Mouse (Mus musculus): ENCODE results near the gene Ccdc9b. TPM values are rescaled to one million over a fixed set of nuclear protein-coding genes. Genes with fewer than 3 reads are reported as not detected.

Ccdc9b gene
- polyA plus RNA-seq (2015; fragmentation: Nextera tagmentation; extraction: Ambion mirVana): 3.1 and 3.4 TPM in 2 replicates

DNA sequence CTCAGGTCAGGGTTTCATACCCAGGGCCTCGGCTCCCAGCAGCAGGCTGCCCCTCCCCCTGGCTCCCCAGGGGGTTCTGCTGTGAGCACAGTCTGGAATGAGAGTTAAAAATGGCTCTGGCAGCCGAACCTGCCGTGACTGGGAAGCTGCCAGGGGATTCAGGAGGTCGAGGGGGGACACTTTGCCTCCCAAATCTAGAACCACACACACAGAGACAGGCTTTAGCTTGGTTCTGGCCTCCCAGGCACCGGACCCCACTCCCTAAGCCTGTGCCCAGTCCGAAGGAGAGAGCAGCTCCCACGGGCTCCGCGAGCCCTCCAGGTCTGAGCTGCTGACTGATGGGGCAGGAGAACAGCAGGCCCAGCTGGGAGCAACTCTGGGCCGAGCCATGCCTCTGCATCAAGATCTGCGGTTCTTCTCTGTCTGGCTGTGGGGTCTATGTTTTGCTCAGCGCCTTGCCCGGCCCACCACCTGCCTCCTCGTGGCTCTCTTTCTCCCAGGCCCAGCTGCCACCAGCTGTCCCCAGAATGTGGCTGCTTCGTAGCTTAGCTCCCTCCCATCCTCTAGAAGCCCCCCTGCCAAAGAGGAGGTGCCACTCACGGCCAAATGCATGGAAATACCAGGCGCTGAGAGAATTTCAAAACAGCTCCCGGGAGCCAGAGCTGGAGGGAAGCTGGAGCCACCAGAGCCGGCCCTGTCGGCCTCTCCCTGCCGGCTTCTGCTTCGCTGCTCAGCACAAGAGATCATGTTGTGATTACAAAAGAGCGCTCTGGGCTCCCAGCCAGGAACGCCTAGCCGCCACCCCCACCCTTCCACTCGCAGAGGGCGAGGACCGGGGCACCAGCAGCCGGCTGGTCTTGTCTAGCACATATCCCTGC is at the start of gene Ccdc9b:
Gene Ccdc9b, minus strand, starts transcription at position 756 of the 878 bp plus-strand sequence.
- peak; percentile 49 for ATAC-seq (ENCODE audit: insufficient number of reproducible peaks, low FRiP score, low TSS enrichment, low read depth)
- Histone ChIP-seq H3K4me2 (peak within 1 kb of the TSS; percentile 38), H3K9me3 (no peaks in the 10 kb centered on the region), H3K4me1 (peaks cover 46% of the 10 kb centered on the region), H3K4me3 (peak within 1 kb of the TSS; percentile 23), H3K27ac (peak within 1 kb of the TSS; percentile 84), H3K27me3 (peaks cover 8% of the 10 kb centered on the region; the same call in 1 of the 2 replicates), H3K36me3 (no peaks in the 10 kb centered on the region), H3K9ac (0 out of 2 replicates have a peak within 1 kb of the TSS, but pooled peaks have one; percentile 18)
- WGBS: 9% methylated on average over 29 of the region's 29 CpGs

DNA sequence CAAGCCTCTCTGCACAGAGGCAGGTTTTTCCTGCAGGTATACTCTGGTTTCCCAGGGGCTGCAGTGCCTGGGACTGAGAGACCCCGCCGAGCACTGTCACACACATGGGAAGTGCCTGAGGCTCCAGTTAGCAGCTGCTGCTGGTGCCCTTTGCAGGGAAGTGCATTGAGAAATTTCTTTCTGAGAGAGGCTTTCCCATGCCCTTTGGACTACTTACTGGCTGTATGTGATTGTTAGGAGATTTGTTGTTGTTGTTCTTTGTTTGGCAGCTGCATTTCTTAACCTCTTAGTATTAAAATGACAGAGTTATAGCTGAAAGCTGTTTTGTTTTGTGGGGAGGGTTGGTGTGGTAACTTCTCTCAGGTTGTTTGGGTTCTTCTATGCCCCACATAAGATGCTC is 48.4 kb upstream of the Ccdc9b start:
- no peak overlapping the region for H3K4me3 ChIP-seq
- peaks cover 13% of the 10 kb centered on the region for H3K4me1 ChIP-seq
- no peak overlapping the region for H3K4me2 ChIP-seq
- 17% methylated on average over 2 of the region's 2 CpGs for WGBS
- H3K9me3 ChIP-seq: no peaks in the 10 kb centered on the region
- no peaks in the 10 kb centered on the region for H3K36me3 ChIP-seq
- no peak overlapping the region for H3K27ac ChIP-seq
- no peak overlapping the region for H3K9ac ChIP-seq
- ATAC-seq (ENCODE audit: insufficient number of reproducible peaks, low FRiP score, low TSS enrichment, low read depth): no peak
- no peaks in the 10 kb centered on the region for H3K27me3 ChIP-seq

DNA sequence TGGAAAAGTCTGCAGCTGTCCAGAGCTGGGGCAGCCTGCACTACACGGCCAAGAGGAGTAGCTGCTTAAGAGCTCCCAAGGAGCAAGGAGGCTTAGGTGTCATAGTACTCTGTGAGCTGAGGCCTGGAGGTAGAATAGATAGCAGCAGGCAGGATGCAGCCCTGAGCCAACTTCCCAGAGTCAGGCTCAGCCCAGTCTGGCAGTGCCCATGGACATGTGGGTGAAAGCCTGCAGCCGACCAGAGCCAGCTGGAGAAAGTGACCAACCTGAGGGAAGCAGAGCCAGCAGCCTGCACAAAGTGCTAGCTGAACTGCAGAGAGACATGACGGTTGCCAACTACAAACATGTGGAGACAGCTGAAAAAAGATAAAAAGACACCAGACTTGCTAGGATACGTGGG is 44.4 kb upstream of the Ccdc9b start:
- no peaks in the 10 kb centered on the region for H3K9me3 ChIP-seq

DNA sequence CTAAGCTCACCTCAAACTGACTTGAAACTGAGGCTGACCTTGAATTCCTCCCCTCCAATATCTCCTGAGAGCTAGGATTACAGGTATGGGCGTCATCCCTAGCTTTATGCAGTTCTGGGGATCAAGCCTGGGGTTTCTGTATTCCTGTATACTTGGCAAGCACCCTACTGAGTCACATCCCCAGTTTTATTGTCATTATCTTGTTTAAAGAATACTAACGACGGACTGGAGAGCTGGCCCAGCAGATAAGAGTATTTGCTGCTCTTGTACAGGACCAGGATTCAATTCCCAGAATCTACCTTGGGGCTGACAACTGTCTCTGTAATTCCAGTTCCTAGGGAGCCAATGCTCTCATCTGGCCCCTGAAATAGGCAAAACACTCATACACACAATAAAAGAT is 43.3 kb upstream of the Ccdc9b start:
- no peaks in the 10 kb centered on the region for H3K36me3 ChIP-seq
- H3K9me3 ChIP-seq: no peaks in the 10 kb centered on the region
- H3K4me3 ChIP-seq: no peak overlapping the region
- 35% methylated on average over 3 of the region's 3 CpGs for WGBS
- H3K9ac ChIP-seq: no peak overlapping the region
- no peak overlapping the region for H3K27ac ChIP-seq
- H3K4me1 ChIP-seq: no peaks in the 10 kb centered on the region
- ATAC-seq (ENCODE audit: insufficient number of reproducible peaks, low FRiP score, low TSS enrichment, low read depth): no peak
- H3K27me3 ChIP-seq: no peaks in the 10 kb centered on the region
- H3K4me2 ChIP-seq: no peak overlapping the region

More for the DNA sequence above, 44.4 kb upstream of the Ccdc9b start:
- no peaks in the 10 kb centered on the region for H3K36me3 ChIP-seq
- no peak overlapping the region for H3K27ac ChIP-seq
- H3K9ac ChIP-seq: no peak overlapping the region
- no peak overlapping the region for H3K4me3 ChIP-seq
- H3K4me1 ChIP-seq: no peaks in the 10 kb centered on the region
- H3K4me2 ChIP-seq: no peak overlapping the region
- no peak for ATAC-seq (ENCODE audit: insufficient number of reproducible peaks, low FRiP score, low TSS enrichment, low read depth)
- WGBS: 65% methylated on average over 4 of the region's 4 CpGs
- H3K27me3 ChIP-seq: no peaks in the 10 kb centered on the region

DNA sequence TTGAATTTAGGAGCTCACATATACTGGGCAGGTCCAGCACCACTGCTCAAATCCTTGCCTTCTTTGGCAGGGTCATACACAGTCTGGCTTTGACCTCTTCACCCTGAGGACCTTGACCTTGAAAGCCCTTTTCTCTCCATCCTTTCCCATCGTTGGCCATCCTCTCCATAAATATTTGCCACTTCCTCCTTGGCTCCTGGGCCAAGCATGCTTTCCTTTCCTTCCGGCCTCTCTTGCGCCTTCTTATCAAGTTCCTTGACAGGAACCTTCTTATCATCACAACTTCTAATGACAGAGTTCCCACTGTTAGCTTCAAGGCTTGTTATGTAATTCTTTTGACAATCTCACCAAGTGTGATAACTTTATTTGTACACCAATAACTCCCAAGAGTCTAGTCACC is 42.7 kb upstream of the Ccdc9b start:
- Histone ChIP-seq H3K4me2 (no peak overlapping the region), H3K27me3 (no peaks in the 10 kb centered on the region), H3K9ac (no peak overlapping the region), H3K27ac (no peak overlapping the region), H3K4me3 (no peak overlapping the region), H3K4me1 (no peaks in the 10 kb centered on the region), H3K36me3 (no peaks in the 10 kb centered on the region), H3K9me3 (no peaks in the 10 kb centered on the region)
- ATAC-seq (ENCODE audit: insufficient number of reproducible peaks, low FRiP score, low TSS enrichment, low read depth): no peak
- WGBS: 65% methylated on average over 3 of the region's 3 CpGs

DNA sequence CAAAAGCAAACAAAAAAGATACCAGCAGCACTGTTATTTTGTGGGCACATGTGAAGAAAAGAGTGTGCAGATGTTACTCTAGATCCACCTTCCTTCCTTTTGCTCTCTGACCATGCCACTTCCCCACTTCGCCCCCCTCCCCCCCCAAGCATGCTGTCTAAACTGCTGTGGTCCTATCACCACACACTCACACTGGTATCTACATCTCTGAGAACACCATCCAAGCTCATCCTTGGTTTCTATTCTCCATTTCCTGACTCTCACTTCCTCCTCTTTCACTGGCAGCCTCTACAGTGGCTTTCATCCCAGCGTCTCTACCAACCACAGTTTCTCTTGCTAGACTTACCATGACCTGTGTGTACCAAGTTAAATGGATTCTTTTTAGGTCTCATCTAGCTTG is 42.0 kb upstream of the Ccdc9b start:
- Histone ChIP-seq H3K4me3 (no peak overlapping the region), H3K36me3 (no peaks in the 10 kb centered on the region), H3K4me2 (no peak overlapping the region), H3K9ac (no peak overlapping the region), H3K4me1 (no peaks in the 10 kb centered on the region), H3K27ac (no peak overlapping the region), H3K27me3 (no peaks in the 10 kb centered on the region), H3K9me3 (no peaks in the 10 kb centered on the region)
- 77% methylated on average over 2 of the region's 2 CpGs for WGBS
- ATAC-seq (ENCODE audit: insufficient number of reproducible peaks, low FRiP score, low TSS enrichment, low read depth): no peak

DNA sequence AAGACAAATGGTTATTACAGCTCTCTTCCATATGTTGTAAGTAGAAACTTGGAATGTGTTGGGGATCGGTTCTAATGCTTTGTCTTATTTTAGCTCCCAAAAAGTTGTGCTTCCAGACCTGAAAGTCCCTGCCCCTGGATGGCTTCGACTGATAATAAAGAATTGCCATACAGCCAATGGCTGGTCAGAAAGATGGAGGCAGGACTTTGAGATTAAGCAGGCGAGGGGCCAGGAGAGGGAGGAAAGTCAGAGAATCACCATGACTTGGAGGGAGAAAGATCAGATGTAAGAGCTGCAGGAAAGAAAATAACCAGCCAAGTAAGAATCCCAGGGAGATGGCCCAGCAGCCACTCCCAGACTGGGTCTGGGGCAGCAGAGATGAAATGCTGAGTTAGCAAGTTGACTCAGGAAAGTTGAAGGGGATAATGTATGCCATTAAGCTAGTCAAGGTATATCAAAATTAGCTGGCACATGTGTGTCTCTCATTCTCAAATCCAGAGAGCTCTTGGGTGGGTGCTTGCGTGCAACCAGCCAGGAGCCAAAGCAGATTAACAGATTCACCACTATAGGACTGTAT is 40.2 kb upstream of the Ccdc9b start:
- Histone ChIP-seq H3K4me2 (no peak overlapping the region), H3K27ac (no peak overlapping the region), H3K4me3 (no peak overlapping the region), H3K4me1 (no peaks in the 10 kb centered on the region), H3K9me3 (no peaks in the 10 kb centered on the region), H3K27me3 (no peaks in the 10 kb centered on the region), H3K36me3 (no peaks in the 10 kb centered on the region), H3K9ac (no peak overlapping the region)
- WGBS: 69% methylated on average over 4 of the region's 4 CpGs
- ATAC-seq (ENCODE audit: insufficient number of reproducible peaks, low FRiP score, low TSS enrichment, low read depth): no peak

DNA sequence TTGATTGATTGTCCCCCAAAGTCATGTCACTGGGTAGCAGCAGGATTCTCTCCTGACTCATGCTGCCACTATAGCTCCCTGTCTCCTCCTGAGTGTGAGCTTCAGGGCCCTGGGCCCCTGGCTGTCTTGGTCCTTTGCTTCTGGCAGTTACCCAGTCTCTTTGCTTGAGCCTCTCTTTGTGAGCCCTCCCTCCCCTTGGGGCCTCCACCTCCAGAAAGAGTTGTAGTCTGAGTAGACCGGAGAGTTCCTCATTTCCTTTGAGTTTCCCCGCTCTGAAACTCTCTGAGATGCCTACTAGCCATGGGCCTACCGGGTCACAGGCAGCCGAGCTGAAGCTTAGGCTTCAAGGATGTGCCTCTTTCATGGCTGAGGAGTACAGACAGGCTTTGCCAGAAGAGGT is 31.2 kb upstream of the Ccdc9b start:
- no peak overlapping the region for H3K27ac ChIP-seq
- H3K36me3 ChIP-seq: no peaks in the 10 kb centered on the region
- H3K4me3 ChIP-seq: no peak overlapping the region
- no peak overlapping the region for H3K4me2 ChIP-seq
- H3K27me3 ChIP-seq: peaks cover 13% of the 10 kb centered on the region; the same call in 1 of the 2 replicates
- no peaks in the 10 kb centered on the region for H3K9me3 ChIP-seq
- H3K4me1 ChIP-seq: peaks cover 9% of the 10 kb centered on the region
- no peak overlapping the region for H3K9ac ChIP-seq
- ATAC-seq (ENCODE audit: insufficient number of reproducible peaks, low FRiP score, low TSS enrichment, low read depth): no peak
- 76% methylated on average over 4 of the region's 4 CpGs for WGBS

DNA sequence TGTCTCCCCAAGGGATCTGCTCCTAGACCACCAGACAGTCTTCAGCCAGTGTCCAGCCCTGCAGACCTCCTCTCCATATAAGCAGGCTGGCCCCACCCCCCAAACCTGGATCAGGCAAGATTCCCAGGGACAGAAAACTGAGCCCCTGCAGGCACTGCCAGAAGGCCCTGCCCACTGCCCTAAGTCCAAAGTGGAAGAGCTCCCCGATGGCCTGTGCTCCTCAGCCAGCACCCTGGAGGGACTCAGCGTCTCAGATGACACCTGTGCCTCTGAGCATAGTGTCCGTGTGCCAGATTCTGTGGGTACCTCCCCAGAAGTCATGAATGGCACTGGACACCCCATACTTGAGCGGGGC is 29.8 kb upstream of the Ccdc9b start:
- WGBS: 80% methylated on average over 4 of the region's 4 CpGs
- H3K27ac ChIP-seq: no peak overlapping the region
- no peak for ATAC-seq (ENCODE audit: insufficient number of reproducible peaks, low FRiP score, low TSS enrichment, low read depth)
- no peaks in the 10 kb centered on the region for H3K9me3 ChIP-seq
- H3K9ac ChIP-seq: no peak overlapping the region
- H3K36me3 ChIP-seq: no peaks in the 10 kb centered on the region
- H3K4me3 ChIP-seq: no peak overlapping the region
- H3K27me3 ChIP-seq: peaks cover 13% of the 10 kb centered on the region; the same call in 1 of the 2 replicates
- no peak overlapping the region for H3K4me2 ChIP-seq
- peaks cover 9% of the 10 kb centered on the region for H3K4me1 ChIP-seq

DNA sequence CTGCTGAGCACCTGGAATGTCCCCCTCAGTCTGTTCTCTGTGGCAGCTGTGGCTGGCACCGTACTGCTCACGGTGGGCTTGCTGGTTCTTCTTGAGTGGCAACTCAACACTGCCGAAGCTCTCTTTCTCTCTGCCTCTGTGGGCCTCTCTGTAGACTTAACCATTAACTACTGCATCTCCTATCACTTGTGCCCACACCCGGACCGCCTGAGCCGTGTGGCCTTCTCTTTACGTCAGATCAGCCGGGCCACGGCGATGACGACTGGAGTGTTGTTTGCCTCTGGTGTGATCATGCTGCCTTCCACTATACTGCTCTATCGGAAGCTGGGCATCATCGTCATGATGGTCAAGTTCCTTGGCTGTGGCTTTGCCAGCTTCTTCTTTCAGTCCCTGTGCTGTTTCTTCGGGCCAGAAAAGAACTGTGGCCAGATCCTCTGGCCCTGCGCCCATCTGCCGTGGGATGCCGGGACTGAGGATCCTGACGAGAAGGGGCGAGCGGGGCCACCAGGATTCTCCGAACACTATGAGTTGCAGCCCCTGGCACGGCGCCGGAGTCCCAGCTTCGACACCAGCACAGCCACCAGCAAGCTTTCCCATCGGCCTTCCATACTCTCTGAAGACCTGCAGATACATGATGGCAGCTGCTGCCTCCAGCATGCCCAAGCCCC is 29.3 kb upstream of the Ccdc9b start:
- ATAC-seq (ENCODE audit: insufficient number of reproducible peaks, low FRiP score, low TSS enrichment, low read depth): no peak

DNA sequence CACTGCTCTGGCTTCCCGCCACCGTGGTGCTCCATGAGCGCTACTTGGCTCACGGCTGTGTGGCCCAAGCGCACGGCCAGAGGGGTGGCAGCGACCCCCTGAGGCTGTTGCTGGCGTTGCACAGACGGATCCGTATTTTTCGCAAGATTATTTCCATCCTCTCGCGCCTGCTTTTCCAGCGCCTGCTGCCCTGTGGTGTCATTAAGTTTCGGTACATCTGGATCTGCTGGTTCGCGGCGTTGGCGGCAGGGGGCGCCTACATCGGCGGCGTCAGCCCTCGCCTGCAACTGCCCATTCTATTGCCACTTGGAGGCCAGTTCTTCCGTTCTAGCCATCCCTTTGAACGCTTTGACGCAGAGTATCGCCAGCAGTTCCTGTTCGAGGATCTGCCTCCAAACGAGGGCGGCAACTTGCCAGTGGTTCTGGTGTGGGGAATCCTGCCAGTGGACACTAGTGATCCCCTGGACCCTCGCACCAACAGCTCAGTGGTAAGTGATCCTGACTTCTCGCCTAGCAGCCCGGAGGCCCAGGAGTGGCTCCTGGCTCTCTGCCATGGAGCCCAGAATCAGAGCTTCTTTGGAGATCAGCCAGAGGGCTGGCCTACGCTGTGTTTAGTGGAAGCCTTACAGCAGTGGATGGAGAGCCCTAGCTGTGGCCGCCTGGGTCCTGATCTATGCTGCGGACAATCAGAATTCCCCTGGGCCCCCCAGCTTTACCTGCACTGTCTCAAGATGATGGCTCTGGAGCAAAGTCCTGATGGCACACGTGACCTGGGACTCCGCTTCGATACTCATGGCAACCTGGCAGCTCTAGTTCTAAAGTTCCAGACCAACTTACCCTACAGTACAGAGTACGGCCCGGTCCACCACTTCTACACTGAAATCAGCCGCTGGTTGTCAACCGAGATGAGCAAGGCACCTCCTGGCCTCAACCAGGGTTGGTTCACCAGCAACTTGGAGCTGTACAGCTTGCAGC is 28.4 kb upstream of the Ccdc9b start:
- Histone ChIP-seq H3K4me3 (peak overlapping the region; percentile 8; the same call in 1 of the 2 replicates), H3K36me3 (no peaks in the 10 kb centered on the region), H3K4me2 (peak overlapping the region; percentile 41), H3K27me3 (peaks cover 19% of the 10 kb centered on the region), H3K9ac (no peak overlapping the region), H3K27ac (no peak overlapping the region), H3K4me1 (peaks cover 9% of the 10 kb centered on the region), H3K9me3 (no peaks in the 10 kb centered on the region)
- 23% methylated on average over 44 of the region's 44 CpGs for WGBS
- peak; percentile 2; the same call in 1 of the 2 replicates for ATAC-seq (ENCODE audit: insufficient number of reproducible peaks, low FRiP score, low TSS enrichment, low read depth)

More for the DNA sequence above, 29.3 kb upstream of the Ccdc9b start:
- H3K27me3 ChIP-seq: peaks cover 16% of the 10 kb centered on the region
- no peak overlapping the region for H3K4me2 ChIP-seq
- no peaks in the 10 kb centered on the region for H3K36me3 ChIP-seq
- 94% methylated on average over 26 of the region's 26 CpGs for WGBS
- no peak overlapping the region for H3K9ac ChIP-seq
- no peak overlapping the region for H3K4me3 ChIP-seq
- peaks cover 9% of the 10 kb centered on the region for H3K4me1 ChIP-seq
- H3K27ac ChIP-seq: no peak overlapping the region
- H3K9me3 ChIP-seq: no peaks in the 10 kb centered on the region

Measured in limb, embryonic 15.5 days (tissue).